Mouse (Mus musculus): ENCODE data around the gene Pex12. TPM values are rescaled to one million over a fixed set of nuclear protein-coding genes. Genes with fewer than 3 reads are reported as not detected.

Pex12 gene
- polyA plus RNA-seq, 1 experiment from 2014 or later, result 13.7 TPM

DNA sequence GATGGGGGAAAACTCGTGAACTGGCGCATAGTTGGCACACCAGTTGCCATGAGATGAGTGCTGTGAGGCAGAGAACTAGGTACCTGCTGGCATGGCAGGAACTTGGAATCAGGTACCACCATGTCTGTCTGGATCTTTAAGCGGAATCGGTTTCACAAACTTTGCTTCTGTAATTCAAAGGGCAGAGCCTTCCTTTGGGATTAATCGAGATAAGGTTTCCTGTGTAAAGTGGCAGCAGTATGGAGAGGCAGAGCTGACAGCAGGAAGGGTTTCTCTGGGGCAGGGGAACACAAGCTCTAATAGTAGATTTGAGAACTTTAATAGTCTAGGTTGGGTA lies 10.2 kb downstream of the Pex12 start:
- H3K4me2 ChIP-seq (replicated peaks; ENCODE audit: low read depth, low read length), result peak overlapping the region; percentile 63
- H3K4me1 ChIP-seq (ENCODE audit: control insufficient read depth, insufficient read depth, low read length), result peaks cover 10% of the 10 kb centered on the region; the same call in 1 of the 2 replicates
- peak overlapping the region; percentile 76 for H3K4me3 ChIP-seq (ENCODE audit: low read length)
- H3K36me3 ChIP-seq (ENCODE audit: control insufficient read depth, insufficient read depth, low read length), result peaks cover 21% of the 10 kb centered on the region
- H3K9me3 ChIP-seq (ENCODE audit: control insufficient read depth, low read length), result no peaks in the 10 kb centered on the region
- ATAC-seq (ENCODE audit: low FRiP score, low TSS enrichment), result no peak
- H3K27ac ChIP-seq (ENCODE audit: low read depth, low read length), result peak overlapping the region; percentile 32; the same call in 1 of the 2 replicates
- no peaks in the 10 kb centered on the region for H3K27me3 ChIP-seq (ENCODE audit: control insufficient read depth, insufficient read depth, low read length)
- peak overlapping the region; percentile 77 for H3K9ac ChIP-seq (ENCODE audit: low read depth, low read length)
- WGBS, result 0% methylated on average over 5 of the region's 5 CpGs

GRCm38 (mm10) chr11:83291375-83292250 lies 10.8 kb downstream of the Pex12 start:
- Histone ChIP-seq H3K27me3 (ENCODE audit: control insufficient read depth, insufficient read depth, low read length) (no peaks in the 10 kb centered on the region), H3K4me2 (replicated peaks; ENCODE audit: low read depth, low read length) (peak overlapping the region; percentile 63), H3K4me1 (ENCODE audit: control insufficient read depth, insufficient read depth, low read length) (peaks cover 10% of the 10 kb centered on the region; the same call in 1 of the 2 replicates), H3K27ac (ENCODE audit: low read depth, low read length) (peak overlapping the region; percentile 72; the same call in 1 of the 2 replicates), H3K4me3 (ENCODE audit: low read length) (peak overlapping the region; percentile 76), H3K36me3 (ENCODE audit: control insufficient read depth, insufficient read depth, low read length) (peaks cover 15% of the 10 kb centered on the region), H3K9me3 (ENCODE audit: control insufficient read depth, low read length) (no peaks in the 10 kb centered on the region), H3K9ac (ENCODE audit: low read depth, low read length) (peak overlapping the region; percentile 77)
- under 1% methylated on average over 37 of the region's 38 CpGs for WGBS
- peak; percentile 100 for ATAC-seq (ENCODE audit: low FRiP score, low TSS enrichment)

- Histone ChIP-seq H3K9me3 (ENCODE audit: control insufficient read depth, low read length) (no peaks in the 10 kb centered on the region), H3K27ac (ENCODE audit: low read depth, low read length) (no peak overlapping the region), H3K4me1 (ENCODE audit: control insufficient read depth, insufficient read depth, low read length) (peaks cover 10% of the 10 kb centered on the region; the same call in 1 of the 2 replicates), H3K27me3 (ENCODE audit: control insufficient read depth, insufficient read depth, low read length) (no peaks in the 10 kb centered on the region), H3K9ac (ENCODE audit: low read depth, low read length) (no peak overlapping the region), H3K36me3 (ENCODE audit: control insufficient read depth, insufficient read depth, low read length) (no peaks in the 10 kb centered on the region; the same call in 1 of the 2 replicates), H3K4me3 (ENCODE audit: low read length) (no peak overlapping the region), H3K4me2 (replicated peaks; ENCODE audit: low read depth, low read length) (no peak overlapping the region)
- no peak for ATAC-seq (ENCODE audit: low FRiP score, low TSS enrichment)
- 80% methylated on average over 2 of the region's 2 CpGs for WGBS
These were observed 12.8 kb downstream of the Pex12 start for GRCm38 (mm10) chr11:83289633-83290032.

GRCm38 (mm10) chr11:83289036-83289435 lies 13.3 kb downstream of the Pex12 start:
- ATAC-seq (ENCODE audit: low FRiP score, low TSS enrichment), result no peak
- Histone ChIP-seq H3K9me3 (ENCODE audit: control insufficient read depth, low read length) (no peaks in the 10 kb centered on the region), H3K4me1 (ENCODE audit: control insufficient read depth, insufficient read depth, low read length) (peaks cover 9% of the 10 kb centered on the region; the same call in 1 of the 2 replicates), H3K4me3 (ENCODE audit: low read length) (no peak overlapping the region), H3K27ac (ENCODE audit: low read depth, low read length) (no peak overlapping the region), H3K27me3 (ENCODE audit: control insufficient read depth, insufficient read depth, low read length) (no peaks in the 10 kb centered on the region), H3K36me3 (ENCODE audit: control insufficient read depth, insufficient read depth, low read length) (no peaks in the 10 kb centered on the region), H3K9ac (ENCODE audit: low read depth, low read length) (no peak overlapping the region), H3K4me2 (replicated peaks; ENCODE audit: low read depth, low read length) (no peak overlapping the region)
- 92% methylated on average over 5 of the region's 5 CpGs for WGBS

GRCm38 (mm10) chr11:83286566-83286965 lies 15.8 kb downstream of the Pex12 start, which contains the start of gene Slfn14:
Gene Slfn14, minus strand, starts transcription at chr11:83286726.
- 76% methylated on average over 1 of the region's 1 CpGs for WGBS
- no peak within 1 kb of the TSS for H3K9ac ChIP-seq (ENCODE audit: low read depth, low read length)
- no peak within 1 kb of the TSS for H3K27ac ChIP-seq (ENCODE audit: low read depth, low read length)
- H3K9me3 ChIP-seq (ENCODE audit: control insufficient read depth, low read length), result no peaks in the 10 kb centered on the region
- no peak within 1 kb of the TSS for H3K4me3 ChIP-seq (ENCODE audit: low read length)
- no peaks in the 10 kb centered on the region for H3K36me3 ChIP-seq (ENCODE audit: control insufficient read depth, insufficient read depth, low read length)
- no peaks in the 10 kb centered on the region for H3K27me3 ChIP-seq (ENCODE audit: control insufficient read depth, insufficient read depth, low read length)
- ATAC-seq (ENCODE audit: low FRiP score, low TSS enrichment), result no peak
- no peaks in the 10 kb centered on the region for H3K4me1 ChIP-seq (ENCODE audit: control insufficient read depth, insufficient read depth, low read length)
- no peak within 1 kb of the TSS for H3K4me2 ChIP-seq (replicated peaks; ENCODE audit: low read depth, low read length)

GRCm38 (mm10) chr11:83285627-83286026 lies 16.8 kb downstream of the Pex12 start:
- Histone ChIP-seq H3K9me3 (ENCODE audit: control insufficient read depth, low read length) (no peaks in the 10 kb centered on the region), H3K9ac (ENCODE audit: low read depth, low read length) (no peak overlapping the region), H3K36me3 (ENCODE audit: control insufficient read depth, insufficient read depth, low read length) (no peaks in the 10 kb centered on the region), H3K4me3 (ENCODE audit: low read length) (no peak overlapping the region), H3K27ac (ENCODE audit: low read depth, low read length) (no peak overlapping the region), H3K27me3 (ENCODE audit: control insufficient read depth, insufficient read depth, low read length) (no peaks in the 10 kb centered on the region), H3K4me2 (replicated peaks; ENCODE audit: low read depth, low read length) (no peak overlapping the region), H3K4me1 (ENCODE audit: control insufficient read depth, insufficient read depth, low read length) (no peaks in the 10 kb centered on the region)
- ATAC-seq (ENCODE audit: low FRiP score, low TSS enrichment), result no peak
- 91% methylated on average over 4 of the region's 4 CpGs for WGBS

- no peak overlapping the region for H3K4me2 ChIP-seq (replicated peaks; ENCODE audit: low read depth, low read length)
- 50% methylated on average over 2 of the region's 2 CpGs for WGBS
- H3K4me1 ChIP-seq (ENCODE audit: control insufficient read depth, insufficient read depth, low read length), result no peaks in the 10 kb centered on the region
- no peaks in the 10 kb centered on the region for H3K36me3 ChIP-seq (ENCODE audit: control insufficient read depth, insufficient read depth, low read length)
- ATAC-seq (ENCODE audit: low FRiP score, low TSS enrichment), result no peak
- H3K27ac ChIP-seq (ENCODE audit: low read depth, low read length), result no peak overlapping the region
- H3K27me3 ChIP-seq (ENCODE audit: control insufficient read depth, insufficient read depth, low read length), result no peaks in the 10 kb centered on the region
- no peak overlapping the region for H3K4me3 ChIP-seq (ENCODE audit: low read length)
- no peak overlapping the region for H3K9ac ChIP-seq (ENCODE audit: low read depth, low read length)
- H3K9me3 ChIP-seq (ENCODE audit: control insufficient read depth, low read length), result no peaks in the 10 kb centered on the region
These were observed 20.3 kb downstream of the Pex12 start for GRCm38 (mm10) chr11:83282084-83282483.

GRCm38 (mm10) chr11:83279691-83280090 lies 22.7 kb downstream of the Pex12 start:
- H3K9ac ChIP-seq (ENCODE audit: low read depth, low read length), result no peak overlapping the region
- H3K36me3 ChIP-seq (ENCODE audit: control insufficient read depth, insufficient read depth, low read length), result no peaks in the 10 kb centered on the region
- H3K9me3 ChIP-seq (ENCODE audit: control insufficient read depth, low read length), result no peaks in the 10 kb centered on the region
- H3K4me2 ChIP-seq (replicated peaks; ENCODE audit: low read depth, low read length), result no peak overlapping the region
- no peak overlapping the region for H3K4me3 ChIP-seq (ENCODE audit: low read length)
- H3K27me3 ChIP-seq (ENCODE audit: control insufficient read depth, insufficient read depth, low read length), result no peaks in the 10 kb centered on the region
- no peaks in the 10 kb centered on the region for H3K4me1 ChIP-seq (ENCODE audit: control insufficient read depth, insufficient read depth, low read length)
- 78% methylated on average over 6 of the region's 6 CpGs for WGBS
- H3K27ac ChIP-seq (ENCODE audit: low read depth, low read length), result no peak overlapping the region
- ATAC-seq (ENCODE audit: low FRiP score, low TSS enrichment), result no peak

DNA sequence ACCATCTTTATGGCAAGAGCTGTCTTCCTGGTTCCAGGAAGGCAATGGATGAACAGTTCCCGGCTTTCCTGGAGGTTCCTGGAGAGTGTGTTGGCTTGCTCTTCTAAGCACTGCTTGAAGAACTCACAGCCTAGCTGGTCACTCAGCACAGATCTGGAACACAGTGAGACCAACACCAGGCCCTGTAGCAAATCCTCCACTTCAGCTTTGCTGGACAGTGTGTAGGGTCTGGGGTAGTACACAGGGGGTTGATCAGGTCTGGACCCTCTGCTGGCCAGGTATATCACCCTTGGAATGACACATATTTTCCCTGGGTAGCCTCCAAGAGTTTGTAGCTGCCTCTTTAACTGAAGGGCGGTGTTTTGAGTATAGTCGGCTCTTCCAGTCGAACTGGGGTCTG lies 23.4 kb downstream of the Pex12 start:
- H3K9me3 ChIP-seq (ENCODE audit: control insufficient read depth, low read length), result no peaks in the 10 kb centered on the region
- 92% methylated on average over 4 of the region's 4 CpGs for WGBS
- no peaks in the 10 kb centered on the region for H3K4me1 ChIP-seq (ENCODE audit: control insufficient read depth, insufficient read depth, low read length)
- no peak overlapping the region for H3K4me3 ChIP-seq (ENCODE audit: low read length)
- H3K4me2 ChIP-seq (replicated peaks; ENCODE audit: low read depth, low read length), result no peak overlapping the region
- H3K27me3 ChIP-seq (ENCODE audit: control insufficient read depth, insufficient read depth, low read length), result no peaks in the 10 kb centered on the region
- no peak overlapping the region for H3K27ac ChIP-seq (ENCODE audit: low read depth, low read length)
- ATAC-seq (ENCODE audit: low FRiP score, low TSS enrichment), result no peak
- H3K9ac ChIP-seq (ENCODE audit: low read depth, low read length), result no peak overlapping the region
- H3K36me3 ChIP-seq (ENCODE audit: control insufficient read depth, insufficient read depth, low read length), result no peaks in the 10 kb centered on the region
